Mouse (Mus musculus): ENCODE data around the gene Pigk. TPM values are rescaled to one million over a fixed set of nuclear protein-coding genes. Genes with fewer than 3 reads are reported as not detected.

Gene Pigk
- total RNA-seq, 2 experiments from 2014 or later: 58.8 to 69.0 TPM

- DNase-seq: no peak
Measured at GRCm38 (mm10) chr3:152728238-152728637, 14.3 kb downstream of the Pigk start.

- no peak for DNase-seq
Measured at GRCm38 (mm10) chr3:152733011-152733410, 19.1 kb downstream of the Pigk start.

- no peak for DNase-seq
Measured at GRCm38 (mm10) chr3:152733513-152733912, 19.6 kb downstream of the Pigk start.

GRCm38 (mm10) chr3:152734100-152734499 is 20.2 kb downstream of the Pigk start:
- no peak for DNase-seq

GRCm38 (mm10) chr3:152735601-152736250 is 21.8 kb downstream of the Pigk start:
- no peak for DNase-seq

GRCm38 (mm10) chr3:152744301-152744700 is 30.4 kb downstream of the Pigk start:
- no peak for DNase-seq

- no peak for DNase-seq
Measured at GRCm38 (mm10) chr3:152745611-152746010, 31.7 kb downstream of the Pigk start.

GRCm38 (mm10) chr3:152749461-152749871 is 35.6 kb downstream of the Pigk start:
- DNase-seq: peak in 1 of 2 experiments; percentile 37

- no peak for DNase-seq
Measured at GRCm38 (mm10) chr3:152749881-152750280, 36.0 kb downstream of the Pigk start.

GRCm38 (mm10) chr3:152752911-152753310 is 39.0 kb downstream of the Pigk start:
- DNase-seq: no peak

- no peak for DNase-seq
Measured at GRCm38 (mm10) chr3:152753345-152753744, 39.4 kb downstream of the Pigk start.

GRCm38 (mm10) chr3:152753920-152754764 is 40.2 kb downstream of the Pigk start:
- DNase-seq: no peak

- DNase-seq: no peak
Measured at GRCm38 (mm10) chr3:152755515-152755914, 41.6 kb downstream of the Pigk start.

GRCm38 (mm10) chr3:152756896-152757295 is 43.0 kb downstream of the Pigk start:
- DNase-seq: no peak

- DNase-seq: no peak
Measured at GRCm38 (mm10) chr3:152757464-152758393, 43.8 kb downstream of the Pigk start.

- DNase-seq: peak in 1 of 2 experiments; percentile 7
Measured at GRCm38 (mm10) chr3:152758500-152759032, 44.7 kb downstream of the Pigk start.

GRCm38 (mm10) chr3:152761116-152761515 is 47.2 kb downstream of the Pigk start:
- peak; percentile 34 to 39 for DNase-seq

GRCm38 (mm10) chr3:152761661-152762060 is 47.8 kb downstream of the Pigk start:
- no peak for DNase-seq

- DNase-seq: no peak
Measured at GRCm38 (mm10) chr3:152762302-152762701, 48.4 kb downstream of the Pigk start.

GRCm38 (mm10) chr3:152763139-152763882 is 49.4 kb downstream of the Pigk start:
- peak; percentile 70 to 80 for DNase-seq

Measured in adrenal gland, postnatal 36 days (tissue).